Mouse (Mus musculus) gastrocnemius, adult 18-20 months (tissue): Measurements from ENCODE around the gene 1110059E24Rik. TPM values are rescaled to one million over a fixed set of nuclear protein-coding genes. Genes with fewer than 3 reads are reported as not detected.

Experiments
- DNase-seq: peaks from one replicate; pipeline ENCODE4 v3.0.0; 2021; ENCODE audit warnings: low spot score
- total RNA-seq, 2 experiments: library from RNA; stranded (reverse); gene quantifications; 2 replicates each; pipeline ENCODE4 v1.2.3; 2021

The 1110059E24Rik gene
- total RNA-seq, 2 experiments from 2014 or later: 7.8 to 8.1 TPM

- no peak for DNase-seq
These were observed 75.3 kb downstream of the 1110059E24Rik start for GRCm38 (mm10) chr19:21577443-21577842.

- DNase-seq: no peak
These were observed 80.8 kb downstream of the 1110059E24Rik start for GRCm38 (mm10) chr19:21571986-21572385.

DNA sequence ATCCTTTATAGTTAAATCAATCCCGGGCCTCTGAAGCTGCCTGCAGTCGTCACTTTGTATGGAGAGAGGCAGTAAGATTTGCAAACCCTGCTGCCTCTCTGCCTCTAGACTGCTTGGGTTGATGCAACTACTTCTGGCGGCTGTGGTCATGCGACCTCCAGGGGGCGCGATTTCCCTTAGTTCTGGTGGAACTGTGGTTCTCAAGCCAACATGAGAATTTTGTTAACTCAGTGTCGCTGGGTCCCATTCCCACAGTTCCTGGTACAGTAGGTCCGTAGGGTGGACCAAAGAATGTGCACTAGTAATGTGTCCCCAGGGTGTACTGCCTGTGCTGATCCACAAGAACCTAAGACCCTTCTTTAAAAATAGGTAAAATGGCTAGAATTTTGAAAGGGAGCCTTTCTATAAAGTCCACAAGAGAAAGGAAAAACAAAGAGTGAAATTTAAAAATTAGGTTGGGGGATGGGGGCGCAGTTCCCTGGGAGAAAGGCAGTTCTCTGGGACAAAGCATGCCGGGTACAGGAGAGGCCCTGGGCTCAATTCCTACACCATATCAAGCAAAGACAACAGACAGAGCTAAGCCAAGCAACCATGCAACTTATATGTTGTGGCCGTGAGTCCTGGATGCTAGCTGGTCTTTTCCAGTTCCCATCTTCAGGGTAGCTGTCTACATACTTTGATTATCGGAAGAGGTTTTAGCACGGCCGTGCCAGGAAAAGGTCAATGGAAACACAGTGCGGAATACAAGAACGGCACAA, 81.4 kb downstream of the 1110059E24Rik start:
- peak; percentile 88 for DNase-seq

DNA sequence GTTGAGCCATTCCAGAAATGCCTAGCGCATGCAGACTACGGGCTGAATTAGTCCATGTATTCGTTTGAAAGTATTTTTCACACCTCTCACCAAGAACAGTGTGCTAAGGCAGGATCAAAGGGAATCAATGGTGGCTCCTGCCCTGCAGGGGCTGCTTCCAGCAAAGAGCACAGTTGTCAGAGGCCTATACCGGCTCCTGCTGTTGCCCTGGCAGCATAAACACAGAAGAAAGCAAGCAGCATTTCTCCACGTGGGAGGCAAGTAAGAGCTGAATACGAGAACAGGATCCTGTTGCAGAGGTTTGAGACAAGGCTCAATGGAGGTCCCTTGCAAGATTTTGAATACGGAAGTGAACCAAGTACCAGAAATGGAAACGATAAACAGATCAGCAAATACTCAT, 82.0 kb downstream of the 1110059E24Rik start:
- no peak for DNase-seq

DNA sequence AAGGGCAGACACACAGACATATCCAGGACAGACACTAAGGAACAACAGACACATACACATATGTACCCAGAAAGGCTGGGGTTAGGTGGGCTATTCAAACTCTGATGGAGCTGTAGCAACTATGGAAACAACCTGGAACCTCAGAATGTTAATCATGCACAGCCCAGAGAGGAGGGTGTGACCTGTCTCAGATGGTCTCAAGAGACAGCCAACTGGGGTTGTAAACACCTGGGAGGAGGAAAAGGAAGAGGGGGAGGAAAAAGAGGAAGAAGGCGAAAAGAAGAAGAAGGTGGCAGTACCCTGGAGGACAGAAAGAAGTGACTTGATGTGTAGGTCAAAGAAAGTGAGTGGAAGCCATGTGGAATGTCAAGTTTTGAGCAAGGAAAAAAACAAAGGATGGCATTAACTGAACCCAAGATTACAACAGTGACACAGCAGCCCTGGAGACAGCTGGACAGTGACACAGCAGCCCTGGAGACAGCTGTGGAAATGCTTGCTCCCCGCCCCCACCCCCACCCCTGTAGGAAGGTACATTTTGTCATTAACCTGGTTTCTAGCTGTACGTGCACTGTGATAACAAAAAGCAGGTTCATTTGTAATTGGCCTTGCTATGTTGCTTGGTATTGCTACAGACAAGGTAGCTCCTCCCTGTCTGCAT, 84.1 kb downstream of the 1110059E24Rik start:
- no peak for DNase-seq

DNA sequence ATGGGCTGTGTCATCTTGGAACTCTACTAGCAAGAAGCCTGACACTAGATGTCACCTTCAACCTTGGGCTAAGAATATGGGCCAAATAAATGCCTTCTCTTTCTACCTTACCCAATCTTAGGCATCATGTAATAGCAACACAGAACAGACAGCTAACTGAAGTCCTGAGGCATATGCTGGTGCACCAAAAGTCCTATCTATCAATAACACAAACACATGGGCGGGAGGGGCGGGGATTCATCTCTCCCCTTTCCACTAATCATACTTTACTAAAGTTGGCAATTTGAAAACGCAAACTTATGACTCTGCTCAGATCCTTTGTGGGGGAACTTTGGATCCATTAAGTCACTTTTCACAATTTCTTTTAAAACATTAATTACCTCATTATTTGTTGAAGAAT, 84.8 kb downstream of the 1110059E24Rik start:
- DNase-seq: no peak

DNA sequence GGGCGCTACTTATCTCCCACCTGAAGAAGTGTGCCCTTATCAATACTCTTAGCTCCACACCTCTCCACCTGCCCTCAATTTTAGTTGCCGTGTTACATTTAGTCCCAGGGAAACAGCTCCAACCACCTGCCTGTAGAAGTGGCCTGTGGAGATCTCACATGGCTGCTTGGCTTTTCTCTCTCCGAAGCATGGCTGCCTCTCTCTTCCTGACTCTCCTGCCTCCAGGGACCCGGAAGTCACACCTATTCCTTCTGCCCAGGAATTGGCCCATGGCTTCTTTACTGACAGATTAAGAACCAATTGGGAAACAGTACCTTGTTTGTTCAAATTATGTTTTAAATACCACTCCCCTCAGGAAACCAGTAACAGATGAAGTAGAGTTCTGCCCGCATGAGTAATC, 86.3 kb downstream of the 1110059E24Rik start:
- no peak for DNase-seq

DNA sequence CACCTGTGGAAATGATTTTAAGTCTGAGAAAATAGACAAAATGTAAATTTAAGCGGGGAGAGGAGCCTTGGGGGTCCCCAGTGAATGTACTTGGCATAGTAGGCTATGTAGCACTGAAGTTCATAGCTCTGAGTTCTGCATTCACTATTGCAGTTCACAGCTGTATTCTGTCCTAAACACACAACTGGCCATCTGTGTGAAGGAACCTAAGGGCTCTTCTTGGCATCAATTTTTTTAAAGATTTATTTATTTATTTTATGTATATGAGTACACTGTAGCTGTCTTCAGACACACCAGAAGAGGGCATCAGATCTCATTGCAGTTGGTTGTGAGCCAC, 88.3 kb downstream of the 1110059E24Rik start:
- DNase-seq: no peak

DNA sequence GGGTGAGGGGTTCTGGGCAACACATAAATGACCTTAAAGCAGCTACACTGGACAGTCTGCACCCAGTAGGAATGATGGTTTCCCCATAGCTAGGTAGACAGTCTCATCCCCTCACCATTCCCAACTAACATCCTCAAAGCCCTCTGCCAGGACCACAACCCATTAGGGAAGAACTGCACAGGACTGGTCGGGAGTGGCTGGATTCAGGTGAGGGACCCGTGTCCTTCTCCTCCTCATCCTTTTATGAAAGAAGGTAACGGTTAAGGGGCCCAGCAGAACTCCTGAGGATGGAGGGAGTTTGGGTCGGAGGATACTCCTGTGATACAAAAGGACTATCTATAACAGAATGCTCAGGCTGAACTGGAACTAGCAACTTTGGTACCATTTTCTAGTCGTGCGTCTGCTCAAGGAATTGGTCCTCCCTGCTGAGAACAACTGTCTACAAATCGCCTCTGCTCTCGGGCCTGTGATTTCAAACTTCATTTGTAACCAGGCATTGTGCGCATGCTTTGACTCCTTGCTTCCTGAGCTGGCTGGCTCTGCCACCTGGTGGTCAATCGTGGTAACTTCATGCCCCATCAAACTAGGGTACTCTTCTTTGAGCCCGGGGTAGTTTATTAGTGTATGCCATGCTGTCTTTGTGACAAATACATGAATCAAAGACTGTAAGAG, 88.9 kb downstream of the 1110059E24Rik start:
- DNase-seq: peak; percentile 71

- no peak for DNase-seq
These were observed 89.8 kb downstream of the 1110059E24Rik start for GRCm38 (mm10) chr19:21562996-21563395.

DNA sequence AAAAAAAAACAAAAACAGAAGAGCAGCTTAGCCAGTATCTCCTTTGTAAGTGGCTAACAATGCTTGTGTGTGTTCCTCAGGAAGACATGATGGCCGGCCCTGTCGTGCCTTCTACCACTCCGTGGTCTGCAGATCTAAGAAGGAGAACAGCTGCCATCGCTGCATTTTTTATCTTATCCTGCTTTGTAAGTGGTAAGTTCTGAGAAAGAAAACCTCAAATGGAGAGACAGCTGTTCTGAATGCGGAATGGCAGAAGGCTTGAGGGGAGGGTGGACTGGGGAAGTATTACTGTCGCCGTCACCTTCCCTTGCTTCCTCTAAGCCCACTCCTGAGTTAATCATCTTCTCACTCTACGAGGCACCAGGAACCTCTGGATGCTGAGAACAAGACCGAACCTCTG, 100.0 kb downstream of the 1110059E24Rik start:
- DNase-seq: no peak

GRCm38 (mm10) chr19:21551921-21552536, 100.7 kb downstream of the 1110059E24Rik start:
- no peak for DNase-seq

DNA sequence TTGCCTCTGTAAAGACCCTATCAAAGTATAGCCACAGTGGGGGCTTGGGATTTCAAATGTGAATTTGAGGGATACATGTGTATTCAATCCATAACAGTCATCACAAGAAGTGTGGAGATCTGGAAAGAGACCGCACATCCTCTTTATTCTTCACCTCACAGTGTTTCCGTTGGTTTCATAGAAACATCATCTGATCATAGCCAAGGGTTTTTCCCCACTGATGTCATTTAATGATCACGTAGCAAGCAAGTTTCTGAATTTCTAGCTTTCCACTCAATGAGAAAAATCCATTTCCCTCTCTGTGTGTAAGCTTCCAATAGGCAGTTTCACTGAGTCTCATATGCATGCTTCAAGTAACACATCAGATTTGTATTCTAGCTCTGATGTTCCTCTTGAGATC, 103.1 kb downstream of the 1110059E24Rik start:
- DNase-seq: no peak

DNA sequence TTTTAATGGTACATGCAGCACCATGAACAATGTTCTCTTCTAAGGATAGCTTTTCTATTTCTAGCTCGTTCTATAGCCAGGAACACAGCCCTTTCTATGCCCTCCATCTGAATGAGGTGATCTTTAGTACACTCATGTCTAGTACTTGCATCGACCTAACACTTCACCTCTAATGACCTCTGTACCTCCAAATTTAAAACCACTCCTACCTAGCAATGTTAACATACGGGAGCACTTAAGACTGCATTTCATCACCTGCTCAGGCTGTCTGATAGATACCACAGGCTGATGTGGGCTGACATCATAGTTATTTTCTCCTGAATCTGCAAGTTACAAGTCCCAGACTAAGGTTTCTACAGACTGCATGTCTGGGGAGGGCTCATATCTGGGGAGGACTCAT, 103.8 kb downstream of the 1110059E24Rik start:
- DNase-seq: no peak

- no peak for DNase-seq
These were observed 115.7 kb downstream of the 1110059E24Rik start for GRCm38 (mm10) chr19:21537125-21537524.

Other genes starting within 250 kb of the 1110059E24Rik start
- 1 to 10 TPM; 6.4 to 7.7 TPM for gene Gda, start 179.5 kb downstream of the 1110059E24Rik start, total RNA-seq
- gene Abhd17b, start 209 bp upstream of the 1110059E24Rik start, total RNA-seq: 10 to 100 TPM; 15.7 to 17.1 TPM
- 10 to 100 TPM in 1 of 2 experiments, 1 to 10 TPM in 1; 8.4 to 10.8 TPM for gene Cemip2, start 125.4 kb upstream of the 1110059E24Rik start, total RNA-seq